Mouse (Mus musculus) myocyte (in vitro differentiated cells): ENCODE measurements around the gene Styk1.

Source experiments
- CEBPB ChIP-seq: IDR thresholded peaks from 2 replicates; pipeline ENCODE4 v1.6.1; 2011; ENCODE audit warnings: mild to moderate bottlenecking, moderate library complexity; ENCODE audit not compliant: poor library complexity, insufficient read depth, severe bottlenecking
- E2F4 ChIP-seq: IDR thresholded peaks from one replicate; pipeline ENCODE4 v1.6.1; 2011; ENCODE audit warnings: mild to moderate bottlenecking, control low read depth, moderate library complexity; ENCODE audit not compliant: insufficient read depth
- MAX ChIP-seq: IDR thresholded peaks from one replicate; pipeline ENCODE4 v1.6.1; 2011; ENCODE audit warnings: low read depth, mild to moderate bottlenecking, control low read depth
- MYOD1 ChIP-seq, 3 experiments: IDR thresholded peaks; one replicate each; pipeline ENCODE4 v1.6.1; 2011; ENCODE audit warnings: control low read depth in 2 of 3, low read depth in 2 of 3, mild to moderate bottlenecking in 2 of 3, moderate library complexity in 1 of 3; ENCODE audit not compliant: insufficient read length in 2 of 3, control insufficient read depth in 1 of 3
- MYOG ChIP-seq, 3 experiments: IDR thresholded peaks; one replicate each; pipeline ENCODE4 v1.6.1; 2011; ENCODE audit warnings: control low read depth in 2 of 3, low read depth in 2 of 3, mild to moderate bottlenecking in 2 of 3; ENCODE audit not compliant: insufficient read length in 2 of 3, control insufficient read depth in 1 of 3, insufficient read depth in 1 of 3
- POLR2A ChIP-seq: IDR thresholded peaks from one replicate; pipeline ENCODE4 v1.6.1; 2011; ENCODE audit warnings: low read depth, mild to moderate bottlenecking, control low read depth, moderate library complexity; ENCODE audit not compliant: insufficient read length
- REST ChIP-seq: IDR thresholded peaks from one replicate; pipeline ENCODE4 v1.6.1; 2011; ENCODE audit warnings: mild to moderate bottlenecking, control low read depth, moderate library complexity; ENCODE audit not compliant: insufficient read depth, insufficient read length
- SRF ChIP-seq: IDR thresholded peaks from one replicate; pipeline ENCODE4 v1.6.1; 2011; ENCODE audit warnings: low read depth; ENCODE audit not compliant: control insufficient read depth, insufficient read length
- TCF12 ChIP-seq: IDR thresholded peaks from one replicate; pipeline ENCODE4 v1.6.1; 2011; ENCODE audit warnings: mild to moderate bottlenecking, control low read depth; ENCODE audit not compliant: poor library complexity, insufficient read depth, severe bottlenecking
- TCF3 ChIP-seq: IDR thresholded peaks from one replicate; pipeline ENCODE4 v1.6.1; 2011; ENCODE audit warnings: low read depth, control low read depth; ENCODE audit not compliant: insufficient read length
- USF1 ChIP-seq: IDR thresholded peaks from one replicate; pipeline ENCODE4 v1.6.1; 2011; ENCODE audit warnings: low read depth, mild to moderate bottlenecking, control low read depth, moderate library complexity

DNA sequence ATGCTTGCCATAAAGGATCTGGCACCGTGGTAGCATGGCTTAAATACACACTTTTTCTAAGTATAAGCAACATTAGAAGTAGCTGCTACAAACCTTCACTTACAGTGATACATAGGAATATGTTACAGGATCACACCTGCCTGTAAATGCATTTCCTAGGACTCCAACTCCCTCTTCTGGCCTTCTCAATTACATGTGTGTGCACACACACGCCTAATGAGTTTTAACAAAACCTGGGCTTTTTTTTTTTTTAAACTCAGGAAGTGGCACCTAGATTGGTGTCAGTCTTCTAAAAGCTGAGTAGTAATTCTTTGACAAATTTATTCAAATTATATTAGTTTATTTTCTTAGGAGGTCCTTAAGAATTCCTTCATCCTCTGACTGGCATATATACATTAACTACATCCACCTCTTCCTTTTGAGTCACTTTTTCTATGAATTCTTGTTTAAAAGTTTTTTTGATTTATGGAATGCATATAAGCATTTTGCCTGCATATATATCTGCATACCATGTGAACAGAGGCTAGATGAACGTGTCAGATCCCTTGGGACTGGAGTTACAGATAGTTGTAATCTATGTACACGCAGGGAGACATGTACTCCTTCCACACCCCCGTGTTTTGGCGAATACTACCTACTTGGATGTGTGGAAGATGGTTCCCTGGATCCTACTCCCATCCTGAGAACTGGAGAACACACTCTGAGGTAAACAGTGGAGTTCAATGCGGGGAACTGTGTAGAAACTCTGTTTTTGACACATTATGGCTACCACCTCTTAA lies 9.8 kb upstream of the Styk1 start:
- TF ChIP-seq POLR2A, result no peak
- TF ChIP-seq TCF12, result no peak
- no peak for TF ChIP-seq MAX
- TF ChIP-seq USF1, result no peak
- TF ChIP-seq TCF3, result no peak
- TF ChIP-seq E2F4, result no peak
- no peak for TF ChIP-seq SRF
- no peak for TF ChIP-seq REST
- no peak for TF ChIP-seq MYOD1 (IDR thresholded peaks at IDR 0.05; ENCODE audit: control insufficient read depth in 1 of 3, insufficient read length in 2 of 3, low read depth in 2 of 3)
- no peak for TF ChIP-seq MYOG (IDR thresholded peaks at IDR 0.05; ENCODE audit: control insufficient read depth in 1 of 3, insufficient read depth in 1 of 3, insufficient read length in 2 of 3, low read depth in 2 of 3)
- no peak for TF ChIP-seq CEBPB
